Mouse (Mus musculus) gastrocnemius, adult 8-10 months (tissue): ENCODE results near the gene Cenpn. TPM values are rescaled to one million over a fixed set of nuclear protein-coding genes. Genes with fewer than 3 reads are reported as not detected.

Source experiments
- total RNA-seq, 4 experiments: library from RNA; stranded (reverse); gene quantifications; 2 replicates each; pipeline ENCODE4 v1.2.4; 2022

Cenpn gene
- total RNA-seq, 4 experiments from 2014 or later: 0.36 to 0.88 (median 0.57) TPM

Other genes starting within 250 kb of the Cenpn start
- 1 to 10 TPM; 2.7 to 4.8 (median 3.2) TPM for gene Cdyl2, start 188.7 kb upstream of the Cenpn start, total RNA-seq
- 10 to 100 TPM; 20.8 to 29.6 (median 26.8) TPM for gene Cmc2, start 275 bp upstream of the Cenpn start, total RNA-seq
- 10 to 100 TPM; 29.7 to 35.3 (median 30.7) TPM for gene Atmin, start 21.7 kb downstream of the Cenpn start, total RNA-seq
- gene 1700030J22Rik, start 57.2 kb downstream of the Cenpn start, total RNA-seq: under 1 TPM in 2 of 4 experiments, not detected in 2; 0.13 to 0.16 TPM
- gene Gcsh, start 71.8 kb downstream of the Cenpn start, total RNA-seq: 10 to 100 TPM; 43.1 to 47.4 (median 44.0) TPM
- under 1 TPM; 0.05 to 0.20 (median 0.14) TPM for gene Pkd1l2, start 160.7 kb downstream of the Cenpn start, total RNA-seq
- not detected for gene Bco1, start 174.1 kb downstream of the Cenpn start, total RNA-seq
- gene Gan, start 236.4 kb downstream of the Cenpn start, total RNA-seq: 1 to 10 TPM; 4.7 to 5.5 (median 4.9) TPM